8 mouse cellular contexts compared by ENCODE assay signal in the genomic region with DNA sequence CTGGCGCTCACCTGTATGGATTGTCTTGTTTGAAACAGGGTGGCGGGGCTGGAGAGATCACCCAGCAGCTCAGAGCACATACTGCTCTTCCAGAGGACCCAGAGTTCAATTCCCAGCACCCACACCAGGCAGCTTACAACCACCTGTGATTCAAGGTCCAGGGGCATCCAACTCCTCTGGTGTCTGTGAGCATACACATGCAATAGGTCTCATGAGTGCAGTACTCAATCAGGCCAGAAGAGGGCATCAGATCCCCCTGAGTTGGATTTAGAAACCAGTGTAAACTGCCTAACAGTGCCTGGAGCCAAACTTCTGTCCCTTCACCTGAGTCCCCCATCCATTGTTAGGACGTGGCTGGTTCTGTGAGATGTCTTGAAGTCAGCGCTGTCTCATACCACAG. TPM values are rescaled to one million over a fixed set of nuclear protein-coding genes. Genes with fewer than 3 reads are reported as not detected.
DNase-seq lines count a peak whose midpoint lies in the region; ATAC-seq and TF ChIP-seq lines count a peak whose summit lies in the region.

No protein-coding gene starts in this region.

- no peak overlapping the region for H3K27ac ChIP-seq in liver, postnatal 0 days (ENCODE audit: low read depth)

- peak; percentile 81 for TF ChIP-seq CTCF in liver, postnatal 0 days (IDR thresholded peaks at IDR 0.05; ENCODE audit: low read depth)

- H3K27me3 ChIP-seq in liver, postnatal 0 days (ENCODE audit: insufficient read depth, low read length): no peaks in the 10 kb centered on the region

- WGBS in liver, postnatal 0 days (ENCODE audit: insufficient replicate concordance): 78% methylated on average over 4 of the region's 4 CpGs

- intact Hi-C loops in heart, postnatal 36 days (cut with DNase I): no loop called here
- intact Hi-C loops in heart, postnatal 25 days (cut with DNase I): loop anchor here (2.0 kb wide), 1 partner anchor 29 kb away; no protein-coding TSS in a partner anchor

- peaks cover 12% of the 10 kb centered on the region for H3K4me1 ChIP-seq in liver, postnatal 0 days (ENCODE audit: insufficient read depth)

- peak; percentile 41 to 67 for DNase-seq in heart, postnatal 36 days
- DNase-seq in heart, postnatal 25 days (ENCODE audit: low spot score): no peak
- peak; percentile 66 for DNase-seq in 3T3-L1 (ENCODE audit: low read depth, low spot score)
- peak; percentile 72 for DNase-seq in CD4-positive helper T cell, adult 2 months (ENCODE audit: low read depth, low spot score)
- DNase-seq in c-Kit-positive CD71-positive TER-119-negative erythroid progenitor cells, embryonic 14.5 days (ENCODE audit: low read depth): peak; percentile 63
- DNase-seq in liver, postnatal 0 days: peak; percentile 77
- peak; percentile 72 to 87 for DNase-seq in spleen, postnatal 4 days (ENCODE audit: low spot score in 2 of 2)
- DNase-seq in urinary bladder, postnatal 4 days (ENCODE audit: low spot score in 2 of 2): no peak

- TF ChIP-seq EP300 in liver, postnatal 0 days (IDR thresholded peaks at IDR 0.05; ENCODE audit: low read depth): no peak

- no peaks in the 10 kb centered on the region for H3K36me3 ChIP-seq in liver, postnatal 0 days (replicated peaks; ENCODE audit: insufficient read depth, low read length)

- H3K4me3 ChIP-seq in liver, postnatal 0 days (ENCODE audit: low read depth, low read length): no peak overlapping the region

- H3K4me2 ChIP-seq in liver, postnatal 0 days (ENCODE audit: low read depth, low read length): no peak overlapping the region

- no peak overlapping the region for H3K9ac ChIP-seq in liver, postnatal 0 days (replicated peaks)

- ATAC-seq in liver, postnatal 0 days: 0 out of 2 replicates have a peak, but pooled peaks have one; percentile 20

- H3K9me3 ChIP-seq in liver, postnatal 0 days (ENCODE audit: low read length): no peaks in the 10 kb centered on the region

RNA-seq across cellular contexts. Expression of a gene that starts 7.2 kb away (rescaled TPM):
- total RNA-seq in heart, postnatal 36 days (2021): under 1 TPM in 1 of 2 experiments, not detected in 1; 0.38 TPM
- total RNA-seq in heart, postnatal 25 days (2021): not detected
- polyA plus RNA-seq in liver, postnatal 0 days (2015; fragmentation: Nextera tagmentation; extraction: Ambion mirVana): 0.89 and 0.95 TPM in 2 replicates

RNA-seq across cellular contexts. Expression of a gene that starts 7.3 kb away (rescaled TPM):
- total RNA-seq in heart, postnatal 36 days (2021): 10 to 100 TPM; 57.7 to 67.8 TPM
- total RNA-seq in heart, postnatal 25 days (2021): 10 to 100 TPM; 65.1 to 66.4 TPM
- 1.0 and 1.5 TPM in 2 replicates for polyA plus RNA-seq in liver, postnatal 0 days (2015; fragmentation: Nextera tagmentation; extraction: Ambion mirVana)

RNA-seq across cellular contexts. Expression of a gene that starts 32.1 kb away (rescaled TPM):
- total RNA-seq in heart, postnatal 36 days (2021): 10 to 100 TPM; 79.4 to 86.8 TPM
- total RNA-seq in heart, postnatal 25 days (2021): 10 to 100 TPM; 69.6 to 73.2 TPM
- 28.6 and 29.0 TPM in 2 replicates for polyA plus RNA-seq in liver, postnatal 0 days (2015; fragmentation: Nextera tagmentation; extraction: Ambion mirVana)

Comparison
In these comparisons a context has a peak if more than half of its experiments do, and no peak if none do; other contexts are left out.
1. DNase-seq: peak in heart, postnatal 36 days (2 of 2), 3T3-L1 (single experiment), CD4-positive helper T cell, adult 2 months (single experiment), c-Kit-positive CD71-positive TER-119-negative erythroid progenitor cells, embryonic 14.5 days (single experiment), liver, postnatal 0 days (single experiment) and spleen, postnatal 4 days (2 of 2); none in heart, postnatal 25 days (single experiment) and urinary bladder, postnatal 4 days (0 of 2).